Mouse (Mus musculus): ENCODE data around the gene Eps8. TPM values are rescaled to one million over a fixed set of nuclear protein-coding genes. Genes with fewer than 3 reads are reported as not detected.

Eps8 gene
- polyA plus RNA-seq, 1 experiment from 2014 or later: 24.9 TPM

DNA sequence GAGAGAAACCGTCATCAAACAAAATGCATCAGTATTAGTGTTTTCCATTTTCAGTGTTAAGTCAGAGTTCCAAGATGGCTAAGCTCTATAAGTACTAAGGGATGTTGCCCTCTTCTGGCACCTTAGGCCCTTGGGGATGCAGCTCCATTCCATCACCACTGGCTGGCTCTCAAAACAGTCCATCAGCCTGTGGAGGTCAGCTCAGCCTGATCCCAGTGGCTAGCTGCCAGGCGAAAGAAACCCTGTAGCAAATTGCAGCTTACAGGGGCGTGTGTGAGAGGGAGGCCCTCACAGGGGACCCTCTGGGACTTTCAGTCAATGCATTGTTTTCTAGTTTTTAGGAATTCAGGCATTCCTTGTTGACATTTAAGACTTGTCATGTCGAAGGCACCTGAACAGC, 40.8 kb downstream of the Eps8 start:
- no peaks in the 10 kb centered on the region for H3K4me1 ChIP-seq (ENCODE audit: control insufficient read depth, insufficient read depth, low read length)
- H3K4me2 ChIP-seq (ENCODE audit: low read depth, low read length): no peak overlapping the region
- no peak overlapping the region for H3K27ac ChIP-seq (ENCODE audit: low read depth, low read length)
- no peak overlapping the region for H3K4me3 ChIP-seq (ENCODE audit: low read depth, low read length)
- no peaks in the 10 kb centered on the region for H3K27me3 ChIP-seq (ENCODE audit: control insufficient read depth, insufficient read depth, low read length)
- H3K36me3 ChIP-seq (ENCODE audit: control insufficient read depth, insufficient read depth, low read length): no peaks in the 10 kb centered on the region
- no peak overlapping the region for H3K9ac ChIP-seq (replicated peaks; ENCODE audit: low read depth, low read length)
- H3K9me3 ChIP-seq (ENCODE audit: control insufficient read depth, low read length): no peaks in the 10 kb centered on the region
- ATAC-seq (ENCODE audit: low read depth): no peak
- WGBS: 46% methylated on average over 4 of the region's 4 CpGs

DNA sequence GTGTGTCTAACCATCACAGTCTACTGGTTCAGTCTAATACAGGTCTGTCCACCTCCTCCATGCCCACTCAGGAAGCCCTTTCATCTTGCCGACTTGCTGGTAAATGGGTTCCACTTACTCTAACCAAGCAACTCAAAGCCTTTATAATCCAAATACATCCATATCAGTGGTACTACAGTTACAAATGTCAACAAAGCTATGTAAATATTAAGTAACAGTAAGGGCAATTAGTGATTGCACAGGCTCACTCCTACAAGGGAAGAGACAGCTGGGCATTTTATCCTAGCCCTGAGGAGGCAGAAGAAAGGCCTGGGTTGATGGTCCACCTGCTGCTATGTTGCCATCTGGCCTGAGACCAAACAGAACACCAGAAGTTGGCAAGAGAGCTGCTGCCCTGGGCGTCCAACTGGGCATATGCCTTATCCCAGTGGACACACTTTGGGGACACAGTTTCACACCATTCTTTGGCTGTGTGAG, 42.6 kb downstream of the Eps8 start:
- 75% methylated on average over 2 of the region's 2 CpGs for WGBS

DNA sequence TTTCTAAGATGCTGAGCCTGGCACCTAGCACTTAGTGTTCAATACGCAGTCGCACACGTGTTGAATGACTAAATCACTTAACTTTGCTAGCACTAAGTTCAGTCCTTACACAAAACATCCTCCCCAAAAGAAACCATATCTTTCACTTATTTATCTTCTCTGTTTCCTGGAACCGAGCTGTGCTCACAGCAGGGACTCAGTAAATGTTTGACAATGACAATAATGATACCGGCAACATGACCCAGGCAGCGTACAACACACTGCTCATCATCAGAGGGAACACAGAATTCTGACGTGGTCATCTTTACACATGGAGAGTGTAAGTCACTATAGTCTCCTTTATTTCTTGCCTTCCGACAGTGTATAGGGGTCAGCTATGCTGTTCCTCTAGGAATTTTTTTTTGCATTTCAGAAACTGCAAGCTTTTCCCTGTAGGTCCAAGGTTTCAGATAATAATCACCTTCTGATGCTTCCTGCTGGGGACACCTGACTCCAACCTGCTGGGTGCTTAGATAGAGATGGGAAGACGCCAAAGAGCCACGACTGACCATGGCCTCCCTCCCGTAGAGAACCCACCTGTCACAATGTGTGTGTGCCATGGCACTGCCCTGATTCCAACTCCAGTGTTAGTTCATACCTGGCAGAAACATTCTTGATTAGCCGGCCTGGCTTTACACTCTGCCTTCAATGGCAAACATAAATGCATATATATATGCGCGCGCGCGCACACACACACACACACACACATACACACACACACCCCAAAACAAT, 46.3 kb downstream of the Eps8 start:
- H3K9me3 ChIP-seq (ENCODE audit: control insufficient read depth, low read length): no peaks in the 10 kb centered on the region
- H3K27me3 ChIP-seq (ENCODE audit: control insufficient read depth, insufficient read depth, low read length): no peaks in the 10 kb centered on the region
- WGBS: 90% methylated on average over 17 of the region's 17 CpGs
- H3K4me3 ChIP-seq (ENCODE audit: low read depth, low read length): no peak overlapping the region
- no peaks in the 10 kb centered on the region for H3K4me1 ChIP-seq (ENCODE audit: control insufficient read depth, insufficient read depth, low read length)
- H3K9ac ChIP-seq (replicated peaks; ENCODE audit: low read depth, low read length): no peak overlapping the region
- no peaks in the 10 kb centered on the region for H3K36me3 ChIP-seq (ENCODE audit: control insufficient read depth, insufficient read depth, low read length)
- no peak overlapping the region for H3K4me2 ChIP-seq (ENCODE audit: low read depth, low read length)
- no peak for ATAC-seq (ENCODE audit: low read depth)
- H3K27ac ChIP-seq (ENCODE audit: low read depth, low read length): no peak overlapping the region

More for the DNA sequence above, 42.6 kb downstream of the Eps8 start:
- no peaks in the 10 kb centered on the region for H3K9me3 ChIP-seq (ENCODE audit: control insufficient read depth, low read length)
- no peaks in the 10 kb centered on the region for H3K36me3 ChIP-seq (ENCODE audit: control insufficient read depth, insufficient read depth, low read length)
- H3K27ac ChIP-seq (ENCODE audit: low read depth, low read length): no peak overlapping the region
- no peaks in the 10 kb centered on the region for H3K27me3 ChIP-seq (ENCODE audit: control insufficient read depth, insufficient read depth, low read length)
- H3K9ac ChIP-seq (replicated peaks; ENCODE audit: low read depth, low read length): no peak overlapping the region
- H3K4me2 ChIP-seq (ENCODE audit: low read depth, low read length): no peak overlapping the region
- no peaks in the 10 kb centered on the region for H3K4me1 ChIP-seq (ENCODE audit: control insufficient read depth, insufficient read depth, low read length)
- no peak overlapping the region for H3K4me3 ChIP-seq (ENCODE audit: low read depth, low read length)
- ATAC-seq (ENCODE audit: low read depth): no peak

DNA sequence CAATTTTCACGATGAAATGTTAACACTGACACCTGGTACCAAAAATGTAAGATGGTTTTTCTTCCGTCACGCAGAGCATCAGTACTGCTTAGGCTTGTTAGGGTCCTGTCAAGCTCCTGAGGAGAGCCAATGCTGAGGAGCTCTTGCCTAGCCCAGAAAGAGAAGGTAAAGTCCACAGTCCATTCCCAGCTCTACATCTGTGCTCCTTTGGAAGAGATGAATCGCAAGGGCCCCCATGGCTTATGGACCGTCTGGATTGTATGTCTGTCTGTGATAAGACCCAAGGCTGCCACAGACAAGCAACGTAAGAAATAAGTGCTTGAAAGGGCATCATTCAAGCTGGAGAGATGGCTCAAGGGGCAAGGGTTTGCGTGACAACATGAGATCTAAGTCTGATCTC, 48.1 kb downstream of the Eps8 start:
- Histone ChIP-seq H3K27ac (ENCODE audit: low read depth, low read length) (no peak overlapping the region), H3K9ac (replicated peaks; ENCODE audit: low read depth, low read length) (no peak overlapping the region), H3K9me3 (ENCODE audit: control insufficient read depth, low read length) (no peaks in the 10 kb centered on the region), H3K27me3 (ENCODE audit: control insufficient read depth, insufficient read depth, low read length) (no peaks in the 10 kb centered on the region), H3K36me3 (ENCODE audit: control insufficient read depth, insufficient read depth, low read length) (no peaks in the 10 kb centered on the region), H3K4me2 (ENCODE audit: low read depth, low read length) (no peak overlapping the region), H3K4me3 (ENCODE audit: low read depth, low read length) (no peak overlapping the region), H3K4me1 (ENCODE audit: control insufficient read depth, insufficient read depth, low read length) (no peaks in the 10 kb centered on the region)
- ATAC-seq (ENCODE audit: low read depth): no peak
- 94% methylated on average over 7 of the region's 7 CpGs for WGBS

DNA sequence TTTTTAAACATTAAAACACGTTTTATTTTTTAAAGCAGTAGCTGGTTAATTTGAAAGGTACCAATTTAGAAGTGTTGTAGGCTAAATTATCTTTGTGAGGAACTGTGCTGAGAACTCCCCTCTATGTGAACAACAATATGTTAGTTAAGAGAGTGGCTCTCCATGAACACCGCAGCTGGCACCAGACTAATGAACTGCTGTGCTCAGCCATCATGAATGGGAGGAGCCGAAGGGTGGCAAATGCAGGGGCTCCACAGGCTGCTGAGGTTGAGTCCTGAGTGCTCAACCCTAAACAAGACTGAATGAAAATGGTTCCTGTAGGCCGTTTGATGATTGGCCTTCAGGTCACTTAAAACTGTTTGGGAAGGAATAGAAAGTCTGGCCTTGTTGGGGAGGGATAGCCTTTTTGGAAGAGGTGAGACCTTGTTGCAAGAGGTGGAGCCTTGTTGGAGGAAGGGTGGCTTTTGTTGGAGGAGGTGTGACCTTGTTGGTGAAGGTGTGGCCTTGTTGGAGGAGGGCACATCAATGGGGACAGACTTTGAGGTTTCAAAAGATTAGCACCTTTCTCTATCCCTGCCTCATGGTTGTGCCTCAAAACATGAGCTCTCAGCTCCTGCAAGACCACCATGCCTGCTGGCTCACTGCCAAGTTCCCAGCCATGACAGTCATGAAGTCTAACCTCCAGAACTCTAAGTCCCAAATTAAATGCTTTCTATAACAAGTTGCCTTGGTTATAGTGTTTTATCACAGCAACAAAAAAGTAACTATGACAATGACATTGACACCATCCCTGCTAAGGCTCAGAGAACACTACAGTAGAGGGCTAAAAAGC, 50.0 kb downstream of the Eps8 start:
- no peak for ATAC-seq (ENCODE audit: low read depth)
- no peak overlapping the region for H3K27ac ChIP-seq (ENCODE audit: low read depth, low read length)
- H3K9ac ChIP-seq (replicated peaks; ENCODE audit: low read depth, low read length): no peak overlapping the region
- 82% methylated on average over 4 of the region's 4 CpGs for WGBS
- H3K4me3 ChIP-seq (ENCODE audit: low read depth, low read length): no peak overlapping the region
- H3K9me3 ChIP-seq (ENCODE audit: control insufficient read depth, low read length): no peaks in the 10 kb centered on the region
- no peaks in the 10 kb centered on the region for H3K36me3 ChIP-seq (ENCODE audit: control insufficient read depth, insufficient read depth, low read length)
- no peak overlapping the region for H3K4me2 ChIP-seq (ENCODE audit: low read depth, low read length)
- no peaks in the 10 kb centered on the region for H3K27me3 ChIP-seq (ENCODE audit: control insufficient read depth, insufficient read depth, low read length)
- H3K4me1 ChIP-seq (ENCODE audit: control insufficient read depth, insufficient read depth, low read length): no peaks in the 10 kb centered on the region

DNA sequence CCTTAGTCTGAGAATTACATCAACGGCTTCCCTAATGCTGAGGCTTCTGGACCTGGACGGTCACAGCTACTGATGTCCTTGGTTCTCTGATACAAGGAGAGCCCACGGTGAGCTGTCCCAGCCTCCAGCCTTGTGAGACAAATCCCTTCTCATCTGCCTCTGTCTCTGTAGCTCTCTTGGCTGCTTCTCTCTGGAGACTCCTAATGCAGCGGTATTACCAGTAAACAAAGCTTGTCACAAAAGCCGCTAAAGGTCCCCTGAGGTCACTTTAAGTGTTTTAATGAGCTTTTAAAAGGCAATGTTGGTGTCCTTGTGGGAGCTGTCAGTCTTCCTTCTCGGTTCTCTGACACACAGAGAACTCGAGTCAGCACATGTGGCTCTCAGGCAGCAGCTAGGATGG, 56.4 kb downstream of the Eps8 start:
- no peak overlapping the region for H3K9ac ChIP-seq (replicated peaks; ENCODE audit: low read depth, low read length)
- no peak overlapping the region for H3K4me2 ChIP-seq (ENCODE audit: low read depth, low read length)
- ATAC-seq (ENCODE audit: low read depth): peak; percentile 28; the same call in 1 of the 2 replicates
- no peaks in the 10 kb centered on the region for H3K27me3 ChIP-seq (ENCODE audit: control insufficient read depth, insufficient read depth, low read length)
- H3K27ac ChIP-seq (ENCODE audit: low read depth, low read length): no peak overlapping the region
- H3K4me1 ChIP-seq (ENCODE audit: control insufficient read depth, insufficient read depth, low read length): no peaks in the 10 kb centered on the region
- H3K4me3 ChIP-seq (ENCODE audit: low read depth, low read length): no peak overlapping the region
- H3K9me3 ChIP-seq (ENCODE audit: control insufficient read depth, low read length): no peaks in the 10 kb centered on the region
- 26% methylated on average over 7 of the region's 7 CpGs for WGBS
- no peaks in the 10 kb centered on the region for H3K36me3 ChIP-seq (ENCODE audit: control insufficient read depth, insufficient read depth, low read length)

DNA sequence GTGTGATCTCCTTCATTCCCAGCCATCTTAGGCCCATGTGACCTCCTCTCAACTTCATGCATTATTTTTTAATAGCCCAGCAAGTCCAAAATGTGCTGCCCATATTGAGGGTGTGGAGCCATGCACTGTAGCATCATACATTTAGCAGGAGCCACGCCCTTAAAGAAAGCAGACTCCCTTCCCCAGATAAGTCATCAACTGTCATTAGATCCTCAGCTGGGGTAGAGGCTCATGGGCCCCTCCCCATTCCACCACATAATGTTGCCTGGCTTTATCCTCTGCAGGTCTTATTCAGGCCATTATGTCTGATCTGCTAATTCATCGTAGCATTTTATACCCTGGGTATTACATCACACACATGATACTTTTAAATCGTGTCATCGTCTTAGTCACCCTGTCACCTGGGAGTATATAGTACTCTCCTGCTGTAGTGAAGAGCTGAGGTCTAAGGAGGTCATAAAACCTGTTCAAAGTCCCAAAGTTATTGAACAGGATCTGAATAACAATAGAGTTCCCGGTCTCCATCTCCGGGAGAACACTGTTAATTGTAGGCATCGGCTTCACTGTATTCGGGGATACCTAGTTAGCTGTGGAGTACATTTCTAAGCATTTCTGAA, 57.1 kb downstream of the Eps8 start:
- WGBS: 71% methylated on average over 8 of the region's 8 CpGs
- Histone ChIP-seq H3K27me3 (ENCODE audit: control insufficient read depth, insufficient read depth, low read length) (no peaks in the 10 kb centered on the region), H3K27ac (ENCODE audit: low read depth, low read length) (no peak overlapping the region), H3K36me3 (ENCODE audit: control insufficient read depth, insufficient read depth, low read length) (no peaks in the 10 kb centered on the region), H3K4me2 (ENCODE audit: low read depth, low read length) (no peak overlapping the region), H3K9me3 (ENCODE audit: control insufficient read depth, low read length) (no peaks in the 10 kb centered on the region), H3K4me3 (ENCODE audit: low read depth, low read length) (no peak overlapping the region), H3K9ac (replicated peaks; ENCODE audit: low read depth, low read length) (no peak overlapping the region), H3K4me1 (ENCODE audit: control insufficient read depth, insufficient read depth, low read length) (no peaks in the 10 kb centered on the region)
- no peak for ATAC-seq (ENCODE audit: low read depth)

DNA sequence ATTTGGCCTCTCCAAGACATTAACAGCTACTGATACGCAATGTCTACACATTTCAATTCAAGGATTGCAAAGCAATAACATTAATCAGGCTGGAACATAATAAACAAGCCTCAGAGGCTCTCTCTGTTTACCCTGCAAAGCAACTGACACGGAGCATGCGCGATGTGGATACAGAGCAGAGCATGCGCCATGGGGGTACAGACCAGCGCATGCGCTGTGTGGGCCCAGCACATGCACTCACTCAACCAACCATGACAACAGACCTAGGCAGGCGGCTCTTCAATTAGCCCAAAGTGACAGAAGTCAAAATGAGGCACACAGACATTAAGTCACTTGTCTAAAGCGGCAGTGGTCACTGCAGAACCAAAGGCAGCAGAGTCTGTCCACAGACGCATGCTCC, 62.1 kb downstream of the Eps8 start:
- no peak overlapping the region for H3K4me3 ChIP-seq (ENCODE audit: low read depth, low read length)
- 85% methylated on average over 10 of the region's 10 CpGs for WGBS
- no peaks in the 10 kb centered on the region for H3K27me3 ChIP-seq (ENCODE audit: control insufficient read depth, insufficient read depth, low read length)
- no peaks in the 10 kb centered on the region for H3K4me1 ChIP-seq (ENCODE audit: control insufficient read depth, insufficient read depth, low read length)
- H3K9ac ChIP-seq (replicated peaks; ENCODE audit: low read depth, low read length): no peak overlapping the region
- no peak overlapping the region for H3K4me2 ChIP-seq (ENCODE audit: low read depth, low read length)
- no peak for ATAC-seq (ENCODE audit: low read depth)
- H3K36me3 ChIP-seq (ENCODE audit: control insufficient read depth, insufficient read depth, low read length): no peaks in the 10 kb centered on the region
- H3K27ac ChIP-seq (ENCODE audit: low read depth, low read length): no peak overlapping the region
- H3K9me3 ChIP-seq (ENCODE audit: control insufficient read depth, low read length): no peaks in the 10 kb centered on the region

DNA sequence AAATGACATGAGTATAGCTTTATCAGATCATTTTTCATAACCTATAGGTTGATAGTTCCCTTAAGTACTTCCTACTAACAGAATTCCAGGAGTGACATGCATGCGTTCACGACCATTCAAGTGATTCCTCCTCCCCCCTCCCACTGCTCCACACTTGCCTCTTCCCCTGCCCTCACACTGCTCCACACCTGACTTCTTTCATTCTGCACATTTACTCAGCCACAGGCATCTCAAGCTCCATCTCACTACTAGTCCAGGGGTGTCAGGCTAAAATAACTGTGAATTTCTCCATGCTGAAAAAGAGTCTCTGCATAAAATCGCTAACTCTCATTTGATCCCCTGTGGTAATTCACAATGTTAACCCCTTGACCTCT, 65.4 kb downstream of the Eps8 start:
- H3K9me3 ChIP-seq (ENCODE audit: control insufficient read depth, low read length): no peaks in the 10 kb centered on the region
- WGBS: 88% methylated on average over 3 of the region's 3 CpGs
- H3K9ac ChIP-seq (replicated peaks; ENCODE audit: low read depth, low read length): no peak overlapping the region
- no peaks in the 10 kb centered on the region for H3K4me1 ChIP-seq (ENCODE audit: control insufficient read depth, insufficient read depth, low read length)
- H3K36me3 ChIP-seq (ENCODE audit: control insufficient read depth, insufficient read depth, low read length): no peaks in the 10 kb centered on the region
- ATAC-seq (ENCODE audit: low read depth): no peak
- H3K27me3 ChIP-seq (ENCODE audit: control insufficient read depth, insufficient read depth, low read length): no peaks in the 10 kb centered on the region
- H3K4me3 ChIP-seq (ENCODE audit: low read depth, low read length): no peak overlapping the region
- H3K27ac ChIP-seq (ENCODE audit: low read depth, low read length): no peak overlapping the region
- H3K4me2 ChIP-seq (ENCODE audit: low read depth, low read length): no peak overlapping the region

Data from neural tube, embryonic 14.5 days (tissue).